17 mouse cellular contexts compared by ENCODE assay signal in the genomic region with DNA sequence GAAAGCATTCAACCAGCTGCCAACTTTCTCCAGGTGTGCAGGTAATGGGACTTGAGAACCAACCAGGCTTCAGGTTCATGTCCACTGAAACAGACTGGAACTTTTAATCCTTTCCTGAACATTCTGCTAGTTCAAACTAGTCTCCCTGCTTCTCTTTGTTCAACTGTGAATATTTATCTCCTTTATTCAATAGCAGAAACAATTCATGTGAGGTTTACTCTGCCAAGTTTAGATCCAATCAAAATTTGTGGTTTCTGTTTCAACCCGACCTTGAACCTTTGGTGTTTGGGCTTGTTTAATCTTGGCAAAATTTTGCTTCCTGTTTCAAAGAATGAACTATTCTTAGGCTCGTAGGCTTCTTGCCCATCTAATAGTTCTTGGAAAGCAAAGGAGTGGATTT.
"Had no signal": no experiment of that assay in that cellular context is flagged by ENCODE, and none has a peak within 500 bp of the region (broad histone marks: within the 10 kb centered on the region; RNA-seq: fewer than 3 reads in every experiment).

No protein-coding gene starts in this region.

- H3K4me2 ChIP-seq: limb, embryonic 12.5 days; liver, embryonic 11.5 days; liver, embryonic 15.5 days; midbrain, embryonic 11.5 days; midbrain, embryonic 15.5 days; neural tube, embryonic 12.5 days; stomach, embryonic 15.5 days had no signal

- H3K27me3 ChIP-seq: limb, embryonic 12.5 days; liver, embryonic 15.5 days; megakaryocyte, embryonic 14.5 days; midbrain, embryonic 15.5 days; neural tube, embryonic 12.5 days; stomach, embryonic 15.5 days had no signal

- H3K36me3 ChIP-seq: limb, embryonic 12.5 days; liver, embryonic 15.5 days; midbrain, embryonic 15.5 days; neural tube, embryonic 12.5 days; stomach, embryonic 15.5 days had no signal

- DNase-seq: kidney, adult 11 months; kidney, postnatal 14 days; lung, adult 2 months; lung, postnatal 10 days; right cerebral cortex, postnatal 4 days; spleen, adult 18-20 months; thymus, postnatal 36 days had no signal

- H3K9ac ChIP-seq: limb, embryonic 12.5 days; liver, embryonic 15.5 days; midbrain, embryonic 15.5 days; neural tube, embryonic 12.5 days; stomach, embryonic 15.5 days had no signal

- H3K4me1 ChIP-seq: limb, embryonic 12.5 days; liver, embryonic 15.5 days; neural tube, embryonic 12.5 days; stomach, embryonic 15.5 days had no signal

- ATAC-seq: midbrain, embryonic 15.5 days had no signal

- H3K4me3 ChIP-seq: left cerebral cortex, adult 2 months; limb, embryonic 12.5 days; liver, embryonic 15.5 days; megakaryocyte, embryonic 14.5 days; midbrain, embryonic 15.5 days; neural tube, embryonic 12.5 days; stomach, embryonic 15.5 days had no signal

- H3K27ac ChIP-seq: left cerebral cortex, adult 2 months; limb, embryonic 12.5 days; liver, embryonic 15.5 days; macrophage; midbrain, embryonic 15.5 days; neural tube, embryonic 12.5 days; stomach, embryonic 15.5 days had no signal

- H3K9me3 ChIP-seq: limb, embryonic 12.5 days; liver, embryonic 15.5 days; megakaryocyte, embryonic 14.5 days; midbrain, embryonic 15.5 days; neural tube, embryonic 12.5 days; stomach, embryonic 15.5 days had no signal
